Mouse (Mus musculus) neural tube, embryonic 11.5 days (tissue): ENCODE measurements around the gene Pdss1. TPM values are rescaled to one million over a fixed set of nuclear protein-coding genes. Genes with fewer than 3 reads are reported as not detected.
"Not testable (repeated sequence)": the region's sequence is repeated elsewhere in the genome, so short reads cannot be mapped to it uniquely, and the experiment has no call there.

Experiments
- ATAC-seq: fragments of 200-750 bp; cut with Nextera tagmentation; 2 replicates; pipeline ENCODE4 v1.8.0; 2017; ENCODE audit warnings: moderate number of reproducible peaks, mild to moderate bottlenecking, moderate TSS enrichment, moderate library complexity; ENCODE audit not compliant: insufficient read depth, low FRiP score, low TSS enrichment
- DNase-seq: peaks from one replicate; pipeline ENCODE4 v3.0.0-alpha.2; 2015; ENCODE audit warnings: low spot score
- H3K27ac ChIP-seq: fragments of 300-500 bp; sonication (generic); 2 replicates; pipeline ENCODE4 v1.5.1; 2014; ENCODE audit warnings: low read depth, mild to moderate bottlenecking, low read length
- H3K27me3 ChIP-seq: fragments of 300-500 bp; sonication (generic); 2 replicates; pipeline ENCODE4 v1.6.1; 2014; ENCODE audit warnings: mild to moderate bottlenecking, low read length, mixed read lengths; ENCODE audit not compliant: control insufficient read depth, insufficient read depth
- H3K36me3 ChIP-seq: fragments of 300-500 bp; sonication (generic); 2 replicates; pipeline ENCODE4 v1.6.1; 2014; ENCODE audit warnings: mild to moderate bottlenecking, low read length, moderate library complexity, mixed read lengths; ENCODE audit not compliant: control insufficient read depth, insufficient read depth
- H3K4me1 ChIP-seq: fragments of 300-500 bp; sonication (generic); 2 replicates; pipeline ENCODE4 v1.6.1; 2014; ENCODE audit warnings: low read length, mixed read lengths; ENCODE audit not compliant: control insufficient read depth, insufficient read depth
- H3K4me2 ChIP-seq: fragments of 300-500 bp; sonication (generic); 2 replicates; pipeline ENCODE4 v1.6.1; 2014; ENCODE audit warnings: low read depth, mild to moderate bottlenecking, moderate library complexity
- H3K4me3 ChIP-seq: fragments of 300-500 bp; sonication (generic); 2 replicates; pipeline ENCODE4 v1.5.1; 2014; ENCODE audit warnings: low read depth, low read length
- H3K9ac ChIP-seq: fragments of 300-500 bp; sonication (generic); 2 replicates; pipeline ENCODE4 v1.6.1; 2014; ENCODE audit warnings: mild to moderate bottlenecking, low read length
- H3K9me3 ChIP-seq: fragments of 300-500 bp; sonication (generic); 2 replicates; pipeline ENCODE4 v1.6.1; 2016; ENCODE audit warnings: low read length; ENCODE audit not compliant: control insufficient read depth
- WGBS: fragments of 180-500 bp; shearing (Covaris S2); extraction: QIAGEN DNeasy Blood & Tissue Kit; methylation state at CpG from one replicate; pipeline ENCODE4 v1.1.7; 2014; 5-methylcytosine and 5-hydroxymethylcytosine counted together
- polyA plus RNA-seq: library from polyadenylated mRNA; unstranded; fragments of >200 nt; fragmentation: Nextera tagmentation; extraction: Ambion mirVana; gene quantifications from 2 replicates; pipeline ENCODE4 v1.2.1, GENCODE M21; 2014

Gene Pdss1
- 22.6 and 23.7 TPM in 2 replicates for polyA plus RNA-seq

DNA sequence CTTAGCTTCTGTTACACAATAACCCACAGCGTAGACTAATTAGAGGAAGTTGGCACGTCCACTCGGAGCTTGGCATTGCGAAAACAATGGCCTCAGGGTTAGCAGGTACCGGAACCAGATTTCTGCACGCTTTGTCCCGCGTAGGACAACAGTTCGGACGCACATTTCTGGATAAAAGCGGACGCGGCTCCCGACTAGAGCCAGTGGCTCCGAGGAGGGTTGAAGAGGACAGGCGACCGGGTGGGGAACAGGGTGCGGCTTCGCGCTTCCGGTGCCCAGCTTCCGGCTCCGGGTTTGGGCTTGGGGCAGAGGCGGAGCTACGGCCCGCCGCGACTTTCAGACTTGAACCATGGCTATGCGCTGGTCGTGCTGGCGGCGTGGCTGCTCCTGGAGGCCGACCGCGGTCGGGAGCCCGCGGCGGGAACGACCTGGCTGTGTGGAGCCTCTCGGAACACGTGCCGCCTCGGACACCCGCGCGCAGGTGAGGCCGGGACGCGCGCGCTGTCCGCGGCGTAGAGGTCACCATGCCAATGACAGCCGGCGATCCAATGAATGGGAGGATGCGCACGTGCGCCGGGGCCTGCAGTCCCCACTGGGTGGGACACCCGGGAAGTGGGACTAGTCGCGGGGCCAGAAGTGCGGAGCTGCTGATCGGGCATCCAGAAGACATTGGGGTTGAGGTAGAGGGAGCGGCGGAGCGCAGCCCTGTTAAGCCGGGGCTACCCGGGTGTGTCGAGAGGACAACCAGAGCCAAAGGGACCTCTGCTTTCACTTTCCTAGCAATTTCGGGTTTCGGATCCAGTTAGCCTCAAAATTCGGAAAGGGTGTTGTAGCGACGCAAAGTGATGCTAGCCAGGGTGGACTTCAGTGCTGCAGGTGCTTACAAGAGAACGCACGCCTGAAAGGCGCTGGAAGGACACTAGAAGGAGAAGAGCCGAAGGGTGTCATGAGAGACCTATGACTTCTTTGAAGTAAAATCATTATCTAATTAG lies at the start of gene Pdss1:
Gene Pdss1 (plus strand): TSS at position 241 of the 992 bp plus-strand sequence.
- H3K9me3 ChIP-seq: no peaks in the 10 kb centered on the region
- peak within 1 kb of the TSS; percentile 77 for H3K4me3 ChIP-seq
- peak within 1 kb of the TSS; percentile 67 for H3K9ac ChIP-seq
- no peaks in the 10 kb centered on the region for H3K4me1 ChIP-seq
- DNase-seq: peak; percentile 90
- H3K27ac ChIP-seq: peak within 1 kb of the TSS; percentile 68
- ATAC-seq: peak; percentile 98
- no peaks in the 10 kb centered on the region for H3K36me3 ChIP-seq
- WGBS: under 1% methylated on average over 81 of the region's 81 CpGs
- peak within 1 kb of the TSS; percentile 64 for H3K4me2 ChIP-seq
- H3K27me3 ChIP-seq: no peaks in the 10 kb centered on the region

DNA sequence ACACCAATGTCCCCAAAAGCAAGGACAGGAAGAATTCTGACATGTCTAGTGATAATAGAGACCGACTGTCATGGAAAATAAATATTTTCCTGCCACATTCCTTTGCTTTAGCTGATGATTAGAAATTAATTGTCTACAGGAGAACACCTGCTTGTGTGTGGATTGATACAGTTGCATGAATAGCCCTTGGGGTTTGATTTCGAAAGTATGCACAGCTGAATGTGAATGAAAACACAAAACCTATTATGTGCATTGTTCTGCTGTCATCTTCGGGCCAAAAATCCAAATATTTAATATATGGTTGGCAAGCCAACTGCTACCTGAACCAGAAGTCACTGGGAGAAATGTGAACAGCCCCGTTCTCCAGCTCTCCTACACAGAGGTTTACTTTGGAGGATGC lies 43.4 kb upstream of the Pdss1 start:
- Histone ChIP-seq H3K4me1 (no peaks in the 10 kb centered on the region), H3K4me2 (no peak overlapping the region), H3K36me3 (no peaks in the 10 kb centered on the region), H3K9ac (no peak overlapping the region), H3K27ac (no peak overlapping the region), H3K4me3 (no peak overlapping the region), H3K9me3 (no peaks in the 10 kb centered on the region), H3K27me3 (no peaks in the 10 kb centered on the region)
- whole genome bisulfite sequencing: 81% methylated on average over 4 of the region's 4 CpGs
- no peak for ATAC-seq
- no peak for DNase-seq

DNA sequence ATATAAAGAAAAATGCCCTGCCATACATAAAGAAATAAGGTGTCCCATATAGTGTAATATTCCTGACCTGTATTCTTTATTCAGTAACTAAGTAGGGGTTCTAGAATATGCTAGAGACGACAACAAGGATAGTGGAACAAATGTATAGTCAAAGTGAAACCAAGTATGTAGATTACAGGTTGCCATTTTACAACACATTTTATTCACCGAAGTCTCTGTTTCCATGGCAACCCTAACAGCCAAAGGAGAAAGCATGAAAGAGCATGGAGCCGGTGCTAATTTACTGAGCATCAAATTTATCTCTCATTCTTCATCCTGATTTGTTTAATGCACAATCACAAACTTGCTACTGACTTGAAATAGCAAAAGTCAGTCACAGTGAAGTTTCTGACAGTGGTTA lies 37.8 kb upstream of the Pdss1 start:
- Histone ChIP-seq H3K27ac (no peak overlapping the region), H3K9me3 (no peaks in the 10 kb centered on the region), H3K4me2 (no peak overlapping the region), H3K9ac (no peak overlapping the region), H3K36me3 (no peaks in the 10 kb centered on the region), H3K4me3 (no peak overlapping the region), H3K27me3 (no peaks in the 10 kb centered on the region), H3K4me1 (no peaks in the 10 kb centered on the region)
- DNase-seq: no peak
- peak; percentile 55; the same call in 1 of the 2 replicates for ATAC-seq
- 43% methylated on average over 3 of the region's 3 CpGs for WGBS

DNA sequence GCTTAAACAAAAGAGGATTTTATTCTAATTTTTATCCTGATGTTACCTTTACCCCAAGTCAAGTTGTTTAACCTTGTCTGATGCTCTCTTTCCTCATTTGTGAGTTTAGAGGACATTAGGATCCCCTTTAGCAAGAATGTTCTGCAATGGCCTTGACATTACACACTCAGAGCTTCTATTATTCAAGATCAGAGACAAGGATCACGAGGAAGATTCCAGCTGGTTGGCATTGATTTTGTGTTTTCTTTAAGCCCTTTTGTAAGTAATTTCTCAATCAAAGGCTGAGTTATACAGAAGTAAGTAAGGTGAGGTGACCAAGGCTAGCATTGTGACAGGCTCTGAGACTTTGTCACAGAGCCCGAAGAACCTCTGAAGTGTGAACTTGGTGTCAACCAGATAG lies 33.1 kb upstream of the Pdss1 start:
- Histone ChIP-seq H3K4me3 (no peak overlapping the region), H3K9me3 (no peaks in the 10 kb centered on the region), H3K4me2 (no peak overlapping the region), H3K27me3 (no peaks in the 10 kb centered on the region), H3K36me3 (no peaks in the 10 kb centered on the region), H3K27ac (no peak overlapping the region), H3K9ac (no peak overlapping the region), H3K4me1 (no peaks in the 10 kb centered on the region)
- 81% methylated on average over 2 of the region's 2 CpGs for WGBS
- DNase-seq (no peak), ATAC-seq (no peak)

DNA sequence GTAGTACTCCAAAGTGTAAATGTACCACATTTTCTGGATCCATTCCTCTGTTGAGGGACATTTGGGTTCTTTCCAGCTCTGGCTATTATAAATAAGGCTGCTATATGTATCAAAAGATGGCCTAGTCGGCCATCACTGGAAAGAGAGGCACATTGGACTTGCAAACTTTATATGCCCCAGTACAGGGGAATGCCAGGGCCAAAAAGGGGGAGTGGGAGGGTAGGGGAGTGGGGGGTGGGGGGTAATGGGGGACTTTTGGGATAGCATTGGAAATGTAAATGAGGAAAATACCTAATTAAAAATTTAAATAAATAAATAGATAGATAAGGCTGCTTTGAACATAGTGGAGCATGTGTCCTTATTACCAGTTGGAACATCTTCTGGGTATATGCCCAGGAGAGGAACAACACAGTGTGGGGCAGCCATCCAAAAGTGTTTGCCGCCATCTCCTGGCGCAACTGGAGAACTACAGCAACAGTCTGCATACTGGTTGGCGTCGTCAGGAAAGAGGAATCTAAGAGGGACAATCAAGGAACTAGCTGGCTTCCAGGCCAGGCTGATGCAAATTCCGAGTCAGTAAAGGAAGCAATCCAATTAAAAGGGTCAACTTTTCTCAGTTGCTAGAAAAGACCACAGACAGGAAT lies 30.8 kb upstream of the Pdss1 start:
- not testable (repeated sequence) for H3K4me1 ChIP-seq, H3K4me3 ChIP-seq, H3K36me3 ChIP-seq, H3K9ac ChIP-seq, H3K27ac ChIP-seq, H3K9me3 ChIP-seq, H3K4me2 ChIP-seq, H3K27me3 ChIP-seq
- WGBS: 6% methylated on average over 6 of the region's 6 CpGs
- ATAC-seq (peak; percentile 89), DNase-seq (peak; percentile 67)

DNA sequence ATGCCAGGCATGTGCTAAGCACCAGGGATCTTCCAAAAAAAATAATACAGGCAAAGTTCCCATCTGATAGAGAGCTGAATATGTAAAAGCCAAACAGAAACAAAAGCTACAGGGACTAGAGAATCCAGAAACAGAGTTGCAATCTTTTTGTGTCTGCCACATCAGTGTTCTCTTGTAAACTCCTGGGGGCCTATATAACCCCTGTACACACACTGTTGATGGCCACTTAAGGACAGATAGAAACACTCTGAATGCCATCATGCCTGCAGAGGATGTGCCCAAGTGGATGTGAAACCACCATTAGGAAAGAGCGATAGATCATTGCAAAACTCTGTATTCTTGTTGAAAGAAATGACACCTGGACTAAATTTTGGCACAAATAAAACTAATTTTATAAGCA lies 29.5 kb upstream of the Pdss1 start:
- no peak overlapping the region for H3K27ac ChIP-seq
- H3K9me3 ChIP-seq: no peaks in the 10 kb centered on the region
- 92% methylated on average over 1 of the region's 1 CpGs for WGBS
- DNase-seq (no peak), ATAC-seq (no peak)
- no peak overlapping the region for H3K4me2 ChIP-seq
- H3K36me3 ChIP-seq: no peaks in the 10 kb centered on the region
- H3K4me1 ChIP-seq: no peaks in the 10 kb centered on the region
- H3K4me3 ChIP-seq: no peak overlapping the region
- H3K27me3 ChIP-seq: no peaks in the 10 kb centered on the region
- no peak overlapping the region for H3K9ac ChIP-seq

DNA sequence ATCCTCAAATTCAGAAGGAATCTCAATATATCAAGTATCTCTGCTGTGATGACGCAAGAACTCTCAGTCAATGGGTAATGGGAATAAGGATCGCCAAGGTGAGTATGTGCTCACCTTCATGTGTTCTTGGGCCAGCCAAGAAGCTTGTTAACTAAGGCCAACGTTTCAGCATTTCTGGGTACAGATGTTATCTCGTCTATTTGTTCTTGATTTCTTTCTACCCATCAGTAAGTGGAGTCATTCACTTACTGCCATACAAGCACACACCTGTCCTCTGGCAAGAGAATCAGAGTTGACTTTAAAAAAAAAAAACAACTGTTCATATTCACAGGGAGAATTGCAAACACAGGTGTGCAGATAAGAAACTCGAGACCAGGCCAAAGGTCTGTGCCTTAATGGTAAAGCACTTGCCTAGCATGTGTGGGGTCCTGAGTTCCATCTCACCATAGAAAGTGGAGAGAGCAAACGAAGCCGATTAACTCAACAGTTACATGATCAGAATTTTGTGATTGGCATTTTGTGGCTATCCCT lies 28.4 kb upstream of the Pdss1 start:
- DNase-seq: no peak
- no peaks in the 10 kb centered on the region for H3K27me3 ChIP-seq
- H3K9me3 ChIP-seq: no peaks in the 10 kb centered on the region
- no peaks in the 10 kb centered on the region for H3K4me1 ChIP-seq
- H3K9ac ChIP-seq: no peak overlapping the region
- ATAC-seq: no peak
- no peak overlapping the region for H3K27ac ChIP-seq
- H3K4me3 ChIP-seq: no peak overlapping the region
- 78% methylated on average over 7 of the region's 7 CpGs for WGBS
- no peak overlapping the region for H3K4me2 ChIP-seq
- H3K36me3 ChIP-seq: no peaks in the 10 kb centered on the region

DNA sequence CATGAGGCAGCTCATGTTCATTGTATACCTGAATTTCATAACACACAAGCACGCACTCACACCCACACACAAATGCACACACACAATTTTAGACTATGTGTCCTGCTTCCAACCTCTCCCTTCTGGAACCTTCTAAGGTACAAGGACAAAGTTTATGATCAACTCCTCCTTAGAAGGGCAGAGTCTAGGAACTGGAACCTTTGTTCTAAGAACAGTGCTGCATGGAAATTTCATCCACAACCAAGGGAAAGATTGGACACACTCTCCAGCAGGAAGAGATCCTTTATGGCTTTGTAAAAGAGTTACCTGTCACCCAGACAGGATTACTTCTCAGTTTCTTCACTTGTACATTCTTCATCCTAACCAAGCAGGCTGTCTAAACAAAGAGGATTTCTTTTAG lies 22.2 kb upstream of the Pdss1 start:
- no peak overlapping the region for H3K27ac ChIP-seq
- ATAC-seq: no peak
- H3K9ac ChIP-seq: no peak overlapping the region
- H3K4me3 ChIP-seq: no peak overlapping the region
- no peaks in the 10 kb centered on the region for H3K4me1 ChIP-seq
- WGBS: 86% methylated on average over 1 of the region's 1 CpGs
- DNase-seq: no peak
- H3K27me3 ChIP-seq: no peaks in the 10 kb centered on the region
- no peaks in the 10 kb centered on the region for H3K36me3 ChIP-seq
- no peak overlapping the region for H3K4me2 ChIP-seq
- no peaks in the 10 kb centered on the region for H3K9me3 ChIP-seq
